Mouse (Mus musculus) frontal cortex, postnatal 14 days (tissue): Measurements from ENCODE around the gene Gm10097.

Experiments used
- DNase-seq, 2 experiments: peaks; one replicate each; pipeline ENCODE4 v3.0.0; 2022; ENCODE audit warnings: low spot score in 2 of 2

Gm10097 gene

GRCm38 (mm10) chr10:5085792-5086191 is 16.8 kb downstream of the Gm10097 start:
- no peak for DNase-seq

GRCm38 (mm10) chr10:5086329-5086728 is 17.3 kb downstream of the Gm10097 start:
- no peak for DNase-seq

- no peak for DNase-seq
Measured at GRCm38 (mm10) chr10:5087336-5087735, 18.3 kb downstream of the Gm10097 start.

GRCm38 (mm10) chr10:5089133-5089532 is 20.1 kb downstream of the Gm10097 start:
- DNase-seq, result no peak

- peak in 1 of 2 experiments; percentile 20 for DNase-seq
Measured at GRCm38 (mm10) chr10:5096996-5097753, 28.2 kb downstream of the Gm10097 start.

GRCm38 (mm10) chr10:5097754-5098137 is 28.8 kb downstream of the Gm10097 start:
- DNase-seq, result no peak

- no peak for DNase-seq
Measured at GRCm38 (mm10) chr10:5110773-5111172, 41.8 kb downstream of the Gm10097 start.

- no peak for DNase-seq
Measured at GRCm38 (mm10) chr10:5116155-5116554, 47.2 kb downstream of the Gm10097 start.

GRCm38 (mm10) chr10:5116720-5117119 is 47.7 kb downstream of the Gm10097 start:
- DNase-seq, result no peak
